Mouse (Mus musculus) stomach, embryonic 14.5 days (tissue): ENCODE results near the gene Tbc1d2. TPM values are rescaled to one million over a fixed set of nuclear protein-coding genes. Genes with fewer than 3 reads are reported as not detected.
"Not testable (repeated sequence)": the region's sequence is repeated elsewhere in the genome, so short reads cannot be mapped to it uniquely, and the experiment has no call there.

Source experiments
- ATAC-seq: fragments of 200-750 bp; cut with Nextera tagmentation; 2 replicates; pipeline ENCODE4 v1.8.0; 2017; ENCODE audit warnings: low read depth, moderate TSS enrichment; ENCODE audit not compliant: insufficient number of reproducible peaks, insufficient read depth, low FRiP score
- H3K27ac ChIP-seq: fragments of 300-500 bp; sonication (generic); 2 replicates; pipeline ENCODE4 v1.5.1; 2014; ENCODE audit warnings: mild to moderate bottlenecking, low read length, moderate library complexity, mixed read lengths
- H3K27me3 ChIP-seq: fragments of 300-500 bp; sonication (generic); 2 replicates; pipeline ENCODE4 v1.6.1; 2014; ENCODE audit warnings: low read length, control low read depth, mixed read lengths; ENCODE audit not compliant: control insufficient read depth, insufficient read depth
- H3K36me3 ChIP-seq: fragments of 300-500 bp; sonication (generic); 2 replicates; pipeline ENCODE4 v1.6.1; 2014; ENCODE audit warnings: mild to moderate bottlenecking, control low read depth, low read length, moderate library complexity, mixed read lengths; ENCODE audit not compliant: control insufficient read depth, insufficient read depth
- H3K4me1 ChIP-seq: fragments of 300-500 bp; sonication (generic); 2 replicates; pipeline ENCODE4 v1.6.1; 2014; ENCODE audit warnings: low read length, control low read depth, mixed read lengths; ENCODE audit not compliant: control insufficient read depth, insufficient read depth
- H3K4me2 ChIP-seq: fragments of 300-500 bp; sonication (generic); replicated peaks from 2 replicates; pipeline ENCODE4 v1.6.1; 2014; ENCODE audit warnings: low read depth, low read length, control low read depth
- H3K4me3 ChIP-seq: fragments of 300-500 bp; sonication (generic); 2 replicates; pipeline ENCODE4 v1.5.1; 2014; ENCODE audit warnings: low read depth, low read length, control low read depth
- H3K9ac ChIP-seq: fragments of 300-500 bp; sonication (generic); replicated peaks from 2 replicates; pipeline ENCODE4 v1.6.1; 2014; ENCODE audit warnings: low read depth, mild to moderate bottlenecking, control low read depth, low read length, moderate library complexity, mixed read lengths
- H3K9me3 ChIP-seq: fragments of 300-500 bp; sonication (generic); 2 replicates; pipeline ENCODE4 v1.6.1; 2016; ENCODE audit warnings: low read depth, low read length, control low read depth; ENCODE audit not compliant: control insufficient read depth
- WGBS: fragments of 180-500 bp; shearing (Covaris S2); extraction: QIAGEN DNeasy Blood & Tissue Kit; methylation state at CpG from one replicate; pipeline ENCODE4 v1.1.7; 2014; 5-methylcytosine and 5-hydroxymethylcytosine counted together
- polyA plus RNA-seq: library from polyadenylated mRNA; unstranded; fragments of >200 nt; fragmentation: Nextera tagmentation; extraction: Ambion mirVana; gene quantifications from 2 replicates; pipeline ENCODE4 v1.2.1, GENCODE M21; 2014

Tbc1d2 gene
- polyA plus RNA-seq, 1 experiment from 2014 or later: 2.3 TPM

DNA sequence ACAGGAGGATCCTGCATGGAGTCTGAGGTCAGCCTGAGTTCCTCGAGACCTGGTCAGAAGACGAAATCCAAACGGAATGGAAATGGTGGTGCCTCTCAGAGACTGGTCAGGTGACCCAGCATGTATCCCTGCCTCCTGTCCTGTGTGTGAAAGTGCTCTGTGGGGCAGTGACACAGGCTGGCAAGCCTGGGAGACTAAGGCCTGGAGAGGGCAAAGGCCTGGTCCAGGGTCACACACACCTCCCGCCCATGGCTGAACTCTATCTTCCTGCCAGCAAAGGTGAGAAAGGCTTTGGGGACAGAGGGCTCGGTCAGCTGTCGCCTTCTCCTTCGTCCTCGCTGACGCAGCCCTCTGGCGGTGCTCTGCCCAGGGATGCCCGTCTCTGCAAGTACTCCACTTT is 44.6 kb downstream of the Tbc1d2 start:
- peaks cover 9% of the 10 kb centered on the region for H3K27me3 ChIP-seq
- no peak for ATAC-seq
- H3K9ac ChIP-seq: no peak overlapping the region
- no peaks in the 10 kb centered on the region for H3K36me3 ChIP-seq
- H3K4me1 ChIP-seq: no peaks in the 10 kb centered on the region
- no peak overlapping the region for H3K4me2 ChIP-seq
- no peaks in the 10 kb centered on the region for H3K9me3 ChIP-seq
- H3K4me3 ChIP-seq: no peak overlapping the region
- 54% methylated on average over 11 of the region's 11 CpGs for WGBS
- no peak overlapping the region for H3K27ac ChIP-seq

DNA sequence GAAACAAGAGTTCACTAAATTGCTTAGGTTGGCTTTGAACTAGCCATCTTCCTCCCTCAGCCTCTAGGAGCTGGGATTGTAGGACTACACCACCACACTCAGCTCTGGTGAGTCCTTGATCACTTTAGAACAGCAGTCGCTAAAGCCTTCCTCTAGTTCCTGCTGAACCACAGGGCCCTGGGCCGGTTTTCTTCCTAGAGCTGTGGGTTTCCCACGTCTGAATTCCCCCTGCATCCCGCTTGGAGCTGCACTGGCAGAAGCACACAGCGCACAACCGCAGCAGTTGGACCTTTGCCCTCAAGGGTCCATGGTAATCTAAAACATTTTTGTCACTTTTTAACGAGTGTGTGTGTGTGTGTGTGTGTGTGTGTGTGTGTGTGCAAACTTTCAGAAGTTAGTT is 47.3 kb downstream of the Tbc1d2 start:
- 56% methylated on average over 7 of the region's 7 CpGs for WGBS
- no peaks in the 10 kb centered on the region for H3K36me3 ChIP-seq
- H3K27me3 ChIP-seq: peaks cover 9% of the 10 kb centered on the region
- H3K4me1 ChIP-seq: no peaks in the 10 kb centered on the region
- no peak overlapping the region for H3K27ac ChIP-seq
- no peak for ATAC-seq
- no peaks in the 10 kb centered on the region for H3K9me3 ChIP-seq
- H3K9ac ChIP-seq: no peak overlapping the region
- no peak overlapping the region for H3K4me3 ChIP-seq
- no peak overlapping the region for H3K4me2 ChIP-seq

DNA sequence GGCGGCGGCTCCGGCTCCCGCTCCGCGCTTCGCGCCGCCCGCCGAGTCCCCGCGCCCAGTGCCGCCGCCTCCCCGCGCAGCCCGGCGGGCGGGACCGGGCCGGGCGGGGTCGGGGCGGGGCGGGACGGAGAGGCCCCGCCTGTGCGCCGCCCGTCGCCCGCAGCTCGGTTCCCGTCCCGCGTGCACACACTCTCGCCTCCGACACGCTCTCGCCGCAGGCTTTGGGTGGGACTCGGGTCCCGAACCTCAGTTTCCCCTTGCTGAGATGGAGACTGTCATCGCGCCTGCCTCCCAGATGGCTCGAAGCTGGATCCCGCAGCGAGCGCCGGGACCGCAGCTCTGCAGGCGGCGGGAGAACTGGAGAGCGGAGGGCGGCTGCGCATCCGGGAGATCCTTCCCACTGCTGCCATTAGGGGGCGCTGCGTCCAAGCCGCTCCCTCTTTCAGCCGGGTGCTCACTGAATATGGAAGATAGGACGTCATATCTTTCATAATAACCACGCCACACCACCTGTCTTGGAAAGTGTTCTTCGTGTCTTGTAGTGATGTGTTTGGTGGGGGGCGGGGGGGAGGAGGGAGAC is 48.1 kb downstream of the Tbc1d2 start, which contains the start of gene Coro2a:
Coro2a (minus strand) TSS at position 359 of the 580 bp plus-strand sequence.
- peak within 1 kb of the TSS; percentile 94 for H3K4me2 ChIP-seq
- H3K36me3 ChIP-seq: no peaks in the 10 kb centered on the region
- WGBS: under 1% methylated on average over 54 of the region's 66 CpGs
- H3K9me3 ChIP-seq: no peaks in the 10 kb centered on the region
- peak within 1 kb of the TSS; percentile 11; the same call in 1 of the 2 replicates for H3K27ac ChIP-seq
- peak; percentile 51 for ATAC-seq
- H3K9ac ChIP-seq: peak within 1 kb of the TSS; percentile 46
- H3K4me1 ChIP-seq: no peaks in the 10 kb centered on the region
- H3K4me3 ChIP-seq: peak within 1 kb of the TSS; percentile 47
- H3K27me3 ChIP-seq: peaks cover 9% of the 10 kb centered on the region

DNA sequence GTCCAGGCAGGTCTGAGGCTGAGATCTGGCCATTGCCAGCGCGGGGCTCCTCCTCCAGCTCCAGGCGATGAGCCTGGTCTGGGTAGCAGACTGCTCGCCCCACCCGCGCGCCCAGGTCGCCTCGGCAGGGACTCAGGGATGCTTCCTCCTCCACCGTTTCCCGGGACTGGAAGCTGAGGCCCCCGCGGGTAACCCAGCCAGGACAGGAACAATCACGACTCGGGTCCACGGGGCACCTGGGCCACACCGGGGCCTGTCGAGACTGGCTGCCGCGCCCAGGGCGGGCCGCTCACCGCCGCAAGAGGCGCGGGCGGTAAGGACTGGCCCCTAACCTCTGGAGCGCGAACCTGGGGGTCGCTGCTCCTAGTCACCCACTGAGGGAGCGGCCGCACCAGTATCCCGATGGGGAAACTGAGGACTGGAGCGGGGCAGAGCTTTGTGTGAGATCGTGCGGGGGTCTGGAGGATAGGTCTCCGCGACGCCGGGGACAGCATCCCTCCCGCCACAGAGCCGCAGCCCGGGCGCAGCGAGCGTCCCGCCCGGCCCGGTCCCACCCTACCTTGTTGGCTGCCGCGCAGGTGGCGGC is 48.7 kb downstream of the Tbc1d2 start:
- Histone ChIP-seq H3K4me1 (no peaks in the 10 kb centered on the region), H3K27me3 (peaks cover 9% of the 10 kb centered on the region), H3K9ac (peak overlapping the region; percentile 46), H3K4me2 (peak overlapping the region; percentile 94), H3K27ac (peak overlapping the region; percentile 11; the same call in 1 of the 2 replicates), H3K4me3 (peak overlapping the region; percentile 47), H3K9me3 (no peaks in the 10 kb centered on the region), H3K36me3 (no peaks in the 10 kb centered on the region)
- ATAC-seq: 0 out of 2 replicates have a peak, but pooled peaks have one; percentile 3
- under 1% methylated on average over 36 of the region's 52 CpGs for WGBS

DNA sequence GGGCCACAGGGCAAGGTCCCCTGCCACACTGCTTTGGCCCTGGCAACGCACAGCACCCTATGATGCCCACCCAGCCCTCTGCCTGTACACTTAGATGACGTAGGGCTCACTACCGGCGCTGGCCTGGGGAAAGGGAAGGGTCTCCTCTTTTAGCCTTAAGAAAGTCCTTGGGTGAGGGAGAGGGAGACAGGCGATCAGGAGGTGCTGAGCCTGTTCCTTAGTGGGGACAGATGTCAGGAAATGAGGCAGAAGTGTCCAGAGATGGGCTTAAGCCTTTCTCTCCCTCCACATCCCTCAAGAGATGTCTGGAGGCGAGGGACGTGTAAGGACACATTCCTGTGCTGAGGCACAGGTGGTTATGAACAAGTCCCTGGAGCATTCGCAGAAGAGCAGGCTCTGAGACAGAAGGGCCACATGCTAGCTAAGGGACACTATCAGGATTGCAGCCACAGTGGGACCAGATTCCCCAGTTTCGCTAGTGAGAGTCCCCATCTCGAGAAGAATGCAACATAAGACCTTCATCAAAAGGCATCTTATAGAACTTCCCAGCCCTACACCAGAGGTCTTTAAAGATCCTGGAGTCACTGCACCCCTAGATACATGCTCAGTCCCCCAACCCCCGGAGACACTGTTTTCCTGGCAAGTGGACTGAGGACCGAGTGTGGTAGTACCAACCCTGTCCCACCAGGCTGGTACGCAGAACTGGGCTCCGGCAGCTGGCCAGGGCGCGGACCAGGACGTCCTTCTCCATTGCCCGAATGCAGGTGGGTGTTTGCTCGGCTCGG is 49.3 kb downstream of the Tbc1d2 start:
- no peaks in the 10 kb centered on the region for H3K36me3 ChIP-seq
- H3K9me3 ChIP-seq: no peaks in the 10 kb centered on the region
- peak overlapping the region; percentile 47 for H3K4me3 ChIP-seq
- whole genome bisulfite sequencing: 39% methylated on average over 20 of the region's 20 CpGs
- ATAC-seq: no peak
- 0 out of 2 replicates have a peak overlapping the region, but pooled peaks have one; percentile 46 for H3K9ac ChIP-seq
- no peak overlapping the region for H3K27ac ChIP-seq
- no peaks in the 10 kb centered on the region for H3K4me1 ChIP-seq
- H3K4me2 ChIP-seq: peak overlapping the region; percentile 94
- H3K27me3 ChIP-seq: peaks cover 9% of the 10 kb centered on the region

DNA sequence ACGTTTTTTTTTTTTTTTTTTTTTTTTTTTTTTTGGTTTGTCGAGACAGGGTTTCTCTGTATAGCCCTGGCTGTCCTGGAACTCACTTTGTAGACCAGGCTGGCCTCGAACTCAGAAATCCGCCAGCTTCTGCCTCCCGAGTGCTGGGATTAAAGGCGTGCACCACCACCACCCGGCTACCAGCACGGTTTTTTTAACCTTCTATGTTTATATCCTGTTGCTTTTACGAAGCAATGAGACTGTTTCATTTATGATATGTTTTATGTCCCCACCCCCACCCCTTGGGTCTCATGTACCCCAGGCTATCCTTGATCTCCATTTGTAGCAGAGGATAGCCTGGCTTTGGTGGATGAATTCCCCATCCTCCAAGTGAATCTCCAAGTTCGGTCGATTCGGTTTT is 50.4 kb downstream of the Tbc1d2 start:
- 77% methylated on average over 12 of the region's 12 CpGs for WGBS
- H3K9ac ChIP-seq, ATAC-seq, H3K36me3 ChIP-seq, H3K4me2 ChIP-seq, H3K4me3 ChIP-seq, H3K27ac ChIP-seq, H3K27me3 ChIP-seq, H3K4me1 ChIP-seq, H3K9me3 ChIP-seq: not testable (repeated sequence)

DNA sequence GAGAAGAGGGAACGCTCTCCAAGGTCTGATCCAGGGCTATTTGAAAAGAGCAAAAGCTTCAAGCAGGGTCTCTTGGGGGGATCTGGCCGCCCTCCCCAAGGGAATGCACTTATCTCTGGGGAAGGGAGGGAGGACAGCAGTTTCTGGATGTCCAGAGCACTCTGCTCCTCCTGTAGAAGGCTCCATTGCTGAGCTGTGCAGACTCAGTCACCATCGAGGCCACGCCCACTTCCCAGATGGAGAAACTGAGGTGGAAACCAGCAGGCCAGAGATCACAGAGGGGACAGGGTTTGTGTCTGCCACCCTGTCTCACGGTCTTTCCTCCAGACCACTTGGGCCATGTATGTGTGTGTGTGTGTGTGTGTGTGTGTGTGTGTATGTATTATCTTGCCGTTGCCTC is 51.0 kb downstream of the Tbc1d2 start:
- no peak overlapping the region for H3K4me3 ChIP-seq
- H3K9me3 ChIP-seq: no peaks in the 10 kb centered on the region
- H3K36me3 ChIP-seq: no peaks in the 10 kb centered on the region
- no peak overlapping the region for H3K27ac ChIP-seq
- H3K9ac ChIP-seq: no peak overlapping the region
- peaks cover 9% of the 10 kb centered on the region for H3K27me3 ChIP-seq
- 75% methylated on average over 6 of the region's 6 CpGs for WGBS
- no peaks in the 10 kb centered on the region for H3K4me1 ChIP-seq
- no peak for ATAC-seq
- H3K4me2 ChIP-seq: no peak overlapping the region

DNA sequence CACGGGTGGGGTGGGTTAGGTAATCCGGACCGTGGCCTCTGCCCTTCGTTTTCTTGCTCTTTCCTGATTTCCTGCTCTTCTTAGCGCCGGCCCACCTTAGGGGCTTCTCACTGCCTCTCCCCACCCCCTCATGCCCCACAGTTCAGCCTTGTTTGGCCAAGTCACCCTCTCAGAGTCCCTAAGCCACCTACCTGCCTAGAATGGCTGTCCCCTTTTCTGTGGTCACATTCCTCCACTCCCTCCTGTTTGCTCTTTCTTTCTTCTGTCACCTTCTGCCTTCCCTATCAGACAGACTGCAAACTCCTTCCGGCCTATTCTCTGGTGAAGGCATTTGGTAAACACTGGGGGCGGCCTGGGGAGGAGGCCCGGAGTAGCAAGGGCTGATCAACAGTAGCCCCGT is 51.9 kb downstream of the Tbc1d2 start:
- Histone ChIP-seq H3K27me3 (peaks cover 9% of the 10 kb centered on the region), H3K4me1 (no peaks in the 10 kb centered on the region), H3K4me2 (peak overlapping the region; percentile 14), H3K27ac (peak overlapping the region; percentile 76), H3K36me3 (no peaks in the 10 kb centered on the region), H3K4me3 (no peak overlapping the region), H3K9ac (no peak overlapping the region), H3K9me3 (no peaks in the 10 kb centered on the region)
- no peak for ATAC-seq
- 46% methylated on average over 10 of the region's 10 CpGs for WGBS
